Mouse (Mus musculus) brain, embryonic 14.5 days (tissue): ENCODE measurements at regions not wholly inside any gene's neighbourhood (a gene's known extent, or its start where the extent isn't known, plus 50 kb on each side); places are given as distances from the start of the nearest gene placed in this dataset.

Experiments used
- CTCF ChIP-seq: fragments of 200-500 bp; IDR thresholded peaks from 2 replicates; pipeline ENCODE4 v1.5.1; 2012; ENCODE audit warnings: inconsistent platforms, mild to moderate bottlenecking, moderate library complexity, borderline replicate concordance; ENCODE audit not compliant: insufficient read depth, insufficient read length; ENCODE audit errors: extremely low read depth
- POLR2A ChIP-seq: fragments of 200-500 bp; IDR thresholded peaks from 2 replicates; pipeline ENCODE4 v1.6.1; 2012; ENCODE audit warnings: mild to moderate bottlenecking, inconsistent platforms, borderline replicate concordance; ENCODE audit not compliant: poor library complexity, insufficient read depth, insufficient read length, severe bottlenecking; ENCODE audit errors: extremely low read depth

DNA sequence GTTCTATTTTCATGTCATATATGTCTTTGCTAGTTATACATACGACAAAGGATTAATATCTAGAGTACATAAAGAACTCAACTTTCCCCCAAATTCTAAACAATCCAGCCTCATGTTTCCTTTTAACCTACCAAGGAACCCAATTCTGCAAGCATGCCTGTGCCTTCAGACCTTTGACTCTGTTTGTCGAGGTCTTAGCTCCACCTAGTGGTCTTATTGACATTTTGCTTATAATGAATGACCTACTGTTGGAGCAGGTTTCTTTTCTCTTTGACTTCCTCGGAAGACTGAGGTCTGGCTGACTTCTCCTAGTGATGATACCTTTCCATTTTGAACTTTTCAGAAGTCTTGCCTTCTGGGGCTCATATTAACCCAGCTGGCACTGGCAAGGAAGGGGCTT is 82.7 kb upstream of the Hao2 start:
- TF ChIP-seq POLR2A (no peak), CTCF (peak; percentile 65; the same call in 1 of the 2 replicates)
